Mouse (Mus musculus) cerebellum, adult 11 months (tissue): ENCODE data around the gene Phc3.

Experiments
- DNase-seq: peaks from one replicate; pipeline ENCODE4 v3.0.0; 2022

The Phc3 gene

GRCm38 (mm10) chr3:30976991-30977603 is 7.9 kb upstream of the Phc3 start:
- DNase-seq: no peak

- DNase-seq: peak; percentile 49
Observed at GRCm38 (mm10) chr3:30975102-30975754, 6.0 kb upstream of the Phc3 start.

GRCm38 (mm10) chr3:30968531-30969092 is 603 bp downstream of the Phc3 start:
- DNase-seq: peak; percentile 29

- no peak for DNase-seq
Observed at GRCm38 (mm10) chr3:30965644-30966043, 3.6 kb downstream of the Phc3 start.

GRCm38 (mm10) chr3:30964216-30964615 is 5.0 kb downstream of the Phc3 start:
- DNase-seq: no peak

- no peak for DNase-seq
Observed at GRCm38 (mm10) chr3:30963100-30963499, 6.1 kb downstream of the Phc3 start.

GRCm38 (mm10) chr3:30959868-30960831 is 9.1 kb downstream of the Phc3 start:
- no peak for DNase-seq

- DNase-seq: no peak
Observed at GRCm38 (mm10) chr3:30958709-30959108, 10.5 kb downstream of the Phc3 start.

GRCm38 (mm10) chr3:30956327-30956726 is 12.9 kb downstream of the Phc3 start:
- no peak for DNase-seq

GRCm38 (mm10) chr3:30952273-30953070 is 16.7 kb downstream of the Phc3 start:
- DNase-seq: no peak

GRCm38 (mm10) chr3:30951652-30952051 is 17.6 kb downstream of the Phc3 start:
- peak; percentile 47 for DNase-seq

- no peak for DNase-seq
Observed at GRCm38 (mm10) chr3:30934384-30934783, 34.8 kb downstream of the Phc3 start.

GRCm38 (mm10) chr3:30929828-30930227 is 39.4 kb downstream of the Phc3 start:
- no peak for DNase-seq

- DNase-seq: no peak
Observed at GRCm38 (mm10) chr3:30927664-30928063, 41.6 kb downstream of the Phc3 start.

GRCm38 (mm10) chr3:30917160-30917559 is 52.1 kb downstream of the Phc3 start:
- no peak for DNase-seq

GRCm38 (mm10) chr3:30904658-30905057 is 64.6 kb downstream of the Phc3 start:
- DNase-seq: no peak

GRCm38 (mm10) chr3:30899407-30899806 is 69.8 kb downstream of the Phc3 start:
- DNase-seq: no peak

GRCm38 (mm10) chr3:30896721-30897120 is 72.5 kb downstream of the Phc3 start:
- no peak for DNase-seq

GRCm38 (mm10) chr3:30889014-30889413 is 80.2 kb downstream of the Phc3 start:
- no peak for DNase-seq

- no peak for DNase-seq
Observed at GRCm38 (mm10) chr3:30887449-30887848, 81.8 kb downstream of the Phc3 start.

GRCm38 (mm10) chr3:30876709-30877108 is 92.5 kb downstream of the Phc3 start:
- DNase-seq: no peak

GRCm38 (mm10) chr3:30869995-30870394 is 99.2 kb downstream of the Phc3 start:
- DNase-seq: no peak
